In genomic region chr6:50545412-50546043, GRCm38 (mm10) we compare ENCODE assay signal across 9 mouse cellular contexts. TPM values are rescaled to one million over a fixed set of nuclear protein-coding genes. Genes with fewer than 3 reads are reported as not detected.
DNase-seq lines count a peak whose midpoint lies in the region; ATAC-seq and TF ChIP-seq lines count a peak whose summit lies in the region.
"Had no signal": no experiment of that assay in that cellular context is flagged by ENCODE, and none has a peak within 500 bp of the region (broad histone marks: within the 10 kb centered on the region; RNA-seq: fewer than 3 reads in every experiment).

No protein-coding gene starts in this region.

- peak overlapping the region; percentile 42 for H3K27ac ChIP-seq in MEL (ENCODE audit: control insufficient read depth, low read depth, low read length)
- H3K27ac ChIP-seq in liver, embryonic 16.5 days (ENCODE audit: low read length): no peak overlapping the region

- TF ChIP-seq RAD21 in MEL (IDR thresholded peaks at IDR 0.05; ENCODE audit: low read depth, low read length): peak; percentile 89

- peak overlapping the region; percentile 28 to 33; a peak in 3 of 4 replicates for H3K4me3 ChIP-seq in MEL (ENCODE audit: control insufficient read depth in 1 of 2, insufficient read depth in 1 of 2, low read depth in 2 of 2, low read length in 2 of 2)
- no peak overlapping the region for H3K4me3 ChIP-seq in liver, embryonic 16.5 days (ENCODE audit: low read depth, low read length)
- H3K4me3 ChIP-seq: erythroblast, embryonic 14.5 days had no signal

- H3K4me1 ChIP-seq in MEL (ENCODE audit: control insufficient read depth in 1 of 2, insufficient read depth in 2 of 2, low read length in 2 of 2): peaks cover 0 to 9% of the 10 kb centered on the region in 2 experiments; a peak in 1 of 4 replicates
- H3K4me1 ChIP-seq in liver, embryonic 16.5 days (ENCODE audit: control insufficient read depth, low read depth, low read length): no peaks in the 10 kb centered on the region

- peak overlapping the region; percentile 57 for H3K9ac ChIP-seq in MEL (ENCODE audit: control insufficient read depth, low read depth, low read length, poor library complexity, severe bottlenecking)
- no peak overlapping the region for H3K9ac ChIP-seq in liver, embryonic 16.5 days (ENCODE audit: low read depth, low read length)

- no peak for TF ChIP-seq EP300 in MEL (IDR thresholded peaks at IDR 0.05; ENCODE audit: low read depth in 1 of 2, low read length in 2 of 2)

- H3K79me2 ChIP-seq in MEL (ENCODE audit: control insufficient read depth, insufficient read depth, low read length, poor library complexity): no peaks in the 10 kb centered on the region

- peak; percentile 78 to 89 (median 84) for TF ChIP-seq CTCF in MEL (IDR thresholded peaks at IDR 0.05 in 2 of 3, conservative IDR thresholded peaks at IDR 0.05 in 1 of 3; ENCODE audit: control insufficient read depth in 1 of 3, insufficient read depth in 1 of 3, low read depth in 2 of 3, low read length in 3 of 3, poor library complexity in 1 of 3, severe bottlenecking in 1 of 3)

- no peak for TF ChIP-seq POLR2A in MEL (IDR thresholded peaks at IDR 0.05; ENCODE audit: control insufficient read depth in 1 of 2, insufficient read depth in 1 of 2, low read depth in 1 of 2, low read length in 2 of 2, poor library complexity in 1 of 2)

- H3K4me2 ChIP-seq in liver, embryonic 16.5 days (ENCODE audit: low read depth, low read length): no peak overlapping the region

- ATAC-seq in common myeloid progenitor, adult 5-6 weeks (replicated peaks; ENCODE audit: low read depth, poor library complexity, severe bottlenecking): peak; percentile 94
- peak; percentile 47; the same call in 1 of the 2 replicates for ATAC-seq in liver, embryonic 16.5 days (ENCODE audit: low read depth)

- 12% methylated on average over 10 of the region's 10 CpGs for WGBS in liver, embryonic 16.5 days (ENCODE audit: insufficient replicate concordance)

- no peaks in the 10 kb centered on the region for H3K9me3 ChIP-seq in MEL (replicated peaks; ENCODE audit: insufficient read depth, low read length)
- no peaks in the 10 kb centered on the region; the same call in 1 of the 2 replicates for H3K9me3 ChIP-seq in liver, embryonic 16.5 days (replicated peaks; ENCODE audit: control insufficient read depth, low read length)

- H3K27me3 ChIP-seq in MEL (ENCODE audit: control insufficient read depth in 1 of 2, insufficient read depth in 2 of 2, low read length in 2 of 2): peaks cover 0 to 2% of the 10 kb centered on the region in 2 experiments; a peak in 1 of 4 replicates
- no peaks in the 10 kb centered on the region for H3K27me3 ChIP-seq in liver, embryonic 16.5 days (ENCODE audit: control insufficient read depth, insufficient read depth, low read depth, low read length)

- DNase-seq in left cerebral cortex, adult 18-20 months (ENCODE audit: low spot score in 2 of 2): peak; percentile 19 to 31
- DNase-seq in left cerebral cortex, postnatal 36 days (ENCODE audit: low spot score in 2 of 2): no peak
- DNase-seq in MEL (ENCODE audit: low read depth, low spot score): peak; percentile 83
- peak; percentile 18 to 51 for DNase-seq in heart, postnatal 14 days
- DNase-seq in naive thymus-derived CD4-positive, alpha-beta T cell, adult 2 months (ENCODE audit: low read depth): peak; percentile 78
- no peak for DNase-seq in yolk sac, embryonic 10.5 days (ENCODE audit: low spot score)

- intact Hi-C loops in left cerebral cortex, postnatal 36 days (cut with DNase I): loop anchor here (10.0 kb wide), 1 partner anchor 611 kb away; no protein-coding TSS in a partner anchor
- intact Hi-C loops in heart, postnatal 14 days (cut with DNase I): no loop called here

- H3K36me3 ChIP-seq in MEL (ENCODE audit: control insufficient read depth in 1 of 2, insufficient read depth in 2 of 2, low read length in 2 of 2): peaks cover 0 to 9% of the 10 kb centered on the region in 2 experiments; a peak in 2 of 4 replicates
- no peaks in the 10 kb centered on the region for H3K36me3 ChIP-seq in liver, embryonic 16.5 days (ENCODE audit: control insufficient read depth, insufficient read depth)

TF ChIP-seq in MEL, 35 proteins besides CTCF, POLR2A, EP300 and RAD21:
- TF ChIP-seq TCF12 (IDR thresholded peaks at IDR 0.05; ENCODE audit: low read depth, low read length) (no peak), MYB (IDR thresholded peaks at IDR 0.05; ENCODE audit: low read depth, low read length) (0 out of 2 replicates have a peak, but pooled peaks have one; percentile 38), BHLHE40 (IDR thresholded peaks at IDR 0.05; ENCODE audit: borderline replicate concordance, low read depth, low read length) (peak; percentile 98), CHD2 (IDR thresholded peaks at IDR 0.05; ENCODE audit: low read length) (no peak), MAFK (IDR thresholded peaks at IDR 0.05; ENCODE audit: borderline replicate concordance, low read depth, low read length) (no peak), TBP (IDR thresholded peaks at IDR 0.05; ENCODE audit: low read depth, low read length) (peak; percentile 41; the same call in 1 of the 2 replicates), USF1 (IDR thresholded peaks at IDR 0.05; ENCODE audit: low read depth, low read length) (peak; percentile 84), MAX (IDR thresholded peaks at IDR 0.05; ENCODE audit: low read length) (peak; percentile 94), GABPA (IDR thresholded peaks at IDR 0.05; ENCODE audit: low read depth, low read length) (no peak), MAZ (IDR thresholded peaks at IDR 0.05; ENCODE audit: low read depth, low read length) (no peak), RCOR1 (IDR thresholded peaks at IDR 0.05; ENCODE audit: low read depth, low read length) (0 out of 2 replicates have a peak, but pooled peaks have one; percentile 26), ZKSCAN1 (IDR thresholded peaks at IDR 0.05; ENCODE audit: low read depth, low read length) (no peak), ELF1 (IDR thresholded peaks at IDR 0.05; ENCODE audit: low read depth, low read length) (peak; percentile 57; the same call in 1 of the 2 replicates), E2F4 (IDR thresholded peaks at IDR 0.05; ENCODE audit: borderline replicate concordance, low read depth, low read length) (no peak), KAT2A (conservative IDR thresholded peaks at IDR 0.05; ENCODE audit: low read depth, low read length) (no peak), CHD1 (IDR thresholded peaks at IDR 0.05; ENCODE audit: low read depth, low read length) (no peak), UBTF (IDR thresholded peaks at IDR 0.05; ENCODE audit: borderline replicate concordance, insufficient read depth, low read depth, low read length) (no peak), SIN3A (IDR thresholded peaks at IDR 0.05; ENCODE audit: low read length) (peak; percentile 89), NRF1 (IDR thresholded peaks at IDR 0.05; ENCODE audit: insufficient read depth, low read depth, low read length, poor library complexity, severe bottlenecking) (no peak), MXI1 (IDR thresholded peaks at IDR 0.05; ENCODE audit: low read depth, low read length) (peak; percentile 94), NELFE (IDR thresholded peaks at IDR 0.05; ENCODE audit: low read depth, low read length) (0 out of 2 replicates have a peak, but pooled peaks have one; percentile 26), ZMIZ1 (IDR thresholded peaks at IDR 0.05; ENCODE audit: low read depth, low read length) (no peak), ZC3H11A (IDR thresholded peaks at IDR 0.05; ENCODE audit: low read depth, low read length) (peak; percentile 74), HCFC1 (IDR thresholded peaks at IDR 0.05; ENCODE audit: low read depth, low read length) (0 out of 2 replicates have a peak, but pooled peaks have one; percentile 25), POLR2AphosphoS2 (IDR thresholded peaks at IDR 0.05; ENCODE audit: low read length) (no peak), ETS1 (IDR thresholded peaks at IDR 0.05; ENCODE audit: low read depth, low read length) (peak; percentile 34; the same call in 1 of the 2 replicates), USF2 (IDR thresholded peaks at IDR 0.05; ENCODE audit: borderline replicate concordance in 1 of 2, insufficient read depth in 1 of 2, low read depth in 1 of 2, low read length in 2 of 2) (peak in 1 of 2 experiments; percentile 51; a peak in 1 of 4 replicates), JUND (IDR thresholded peaks at IDR 0.05; ENCODE audit: low read depth, low read length) (peak; percentile 16; the same call in 1 of the 2 replicates), SMC3 (IDR thresholded peaks at IDR 0.05; ENCODE audit: low read depth, low read length) (peak; percentile 70), GATA1 (IDR thresholded peaks at IDR 0.05; ENCODE audit: low read depth, low read length) (no peak), MYC (IDR thresholded peaks at IDR 0.05; ENCODE audit: low read depth, low read length) (peak; percentile 97)

RNA-seq across cellular contexts. Expression of gene Cycs, which starts 20.8 kb away (rescaled TPM):
- 10 to 100 TPM; 42.4 to 43.2 TPM for total RNA-seq in left cerebral cortex, adult 18-20 months (2021)
- total RNA-seq in left cerebral cortex, postnatal 36 days (2021): 10 to 100 TPM; 37.7 to 39.3 TPM
- 83.0 and 85.3 TPM in 2 replicates for total RNA-seq in MEL (2012; rRNA removed)
- 100 to 1,000 TPM in 1 of 2 experiments, 10 to 100 TPM in 1; 28.0 to 139 TPM for polyA plus RNA-seq in MEL (2012; ENCODE audit: insufficient read depth in 1 of 2, insufficient read length in 2 of 2, low read depth in 1 of 2, low replicate concordance in 2 of 2, missing spikeins in 1 of 2)
- total RNA-seq in common myeloid progenitor, adult 5-6 weeks (2017): 127 TPM in 2 replicates
- total RNA-seq in heart, postnatal 14 days (2021): 100 to 1,000 TPM; 176 to 179 TPM
- polyA plus RNA-seq in liver, embryonic 16.5 days (2015; fragmentation: Nextera tagmentation; extraction: Ambion mirVana): 29.6 and 34.9 TPM in 2 replicates

RNA-seq across cellular contexts. Expression of gene 4921507P07Rik, which starts 50.9 kb away (rescaled TPM):
- total RNA-seq in left cerebral cortex, adult 18-20 months (2021): under 1 TPM; 0.26 to 0.59 TPM
- under 1 TPM; 0.48 to 0.81 TPM for total RNA-seq in left cerebral cortex, postnatal 36 days (2021)
- 0.65 and 0.89 TPM in 2 replicates for total RNA-seq in MEL (2012; rRNA removed)
- polyA plus RNA-seq in MEL (2012; ENCODE audit: insufficient read depth in 1 of 2, insufficient read length in 2 of 2, low read depth in 1 of 2, low replicate concordance in 2 of 2, missing spikeins in 1 of 2): 1 to 10 TPM in 1 of 2 experiments, not detected in 1; 1.5 TPM
- 0.69 and 0.82 TPM in 2 replicates for total RNA-seq in common myeloid progenitor, adult 5-6 weeks (2017)
- under 1 TPM; 0.33 to 0.39 TPM for total RNA-seq in heart, postnatal 14 days (2021)
- 0.21 and 0.32 TPM in 2 replicates for polyA plus RNA-seq in liver, embryonic 16.5 days (2015; fragmentation: Nextera tagmentation; extraction: Ambion mirVana)
- polyA plus RNA-seq: erythroblast, embryonic 14.5 days had no signal

Comparison
In these comparisons a context has a peak if more than half of its experiments do, and no peak if none do; other contexts are left out.
1. DNase-seq: peak in left cerebral cortex, adult 18-20 months (2 of 2), MEL (single experiment), heart, postnatal 14 days (2 of 2) and naive thymus-derived CD4-positive, alpha-beta T cell, adult 2 months (single experiment); none in left cerebral cortex, postnatal 36 days (0 of 2) and yolk sac, embryonic 10.5 days (single experiment).